Mouse (Mus musculus) midbrain, embryonic 16.5 days (tissue): ENCODE results near the gene Farsa. TPM values are rescaled to one million over a fixed set of nuclear protein-coding genes. Genes with fewer than 3 reads are reported as not detected.

Experiments used
- ATAC-seq: fragments of 200-750 bp; cut with Nextera tagmentation; 2 replicates; pipeline ENCODE4 v1.8.0; 2017; ENCODE audit warnings: moderate TSS enrichment
- H3K27ac ChIP-seq: fragments of 300-500 bp; sonication (generic); 2 replicates; pipeline ENCODE4 v1.5.1; 2014; ENCODE audit warnings: mild to moderate bottlenecking, low read length, mixed read lengths
- H3K27me3 ChIP-seq: fragments of 300-500 bp; sonication (generic); 2 replicates; pipeline ENCODE4 v1.6.1; 2014; ENCODE audit warnings: low read depth, low read length, mixed read lengths; ENCODE audit not compliant: control insufficient read depth, insufficient read depth
- H3K36me3 ChIP-seq: fragments of 300-500 bp; sonication (generic); 2 replicates; pipeline ENCODE4 v1.6.1; 2014; ENCODE audit warnings: mild to moderate bottlenecking, low read length, moderate library complexity, mixed read lengths; ENCODE audit not compliant: control insufficient read depth, insufficient read depth
- H3K4me1 ChIP-seq: fragments of 300-500 bp; sonication (generic); 2 replicates; pipeline ENCODE4 v1.6.1; 2014; ENCODE audit warnings: mild to moderate bottlenecking, low read length, mixed read lengths; ENCODE audit not compliant: control insufficient read depth, insufficient read depth
- H3K4me2 ChIP-seq: fragments of 300-500 bp; sonication (generic); 2 replicates; pipeline ENCODE4 v1.6.1; 2014; ENCODE audit warnings: mild to moderate bottlenecking, low read length, mixed read lengths
- H3K4me3 ChIP-seq: fragments of 300-500 bp; sonication (generic); 2 replicates; pipeline ENCODE4 v1.5.1; 2014; ENCODE audit warnings: low read depth, mild to moderate bottlenecking, low read length, moderate library complexity, mixed read lengths
- H3K9ac ChIP-seq: fragments of 300-500 bp; sonication (generic); 2 replicates; pipeline ENCODE4 v1.6.1; 2014; ENCODE audit warnings: low read depth, low read length, mixed read lengths
- H3K9me3 ChIP-seq: fragments of 300-500 bp; sonication (generic); replicated peaks from 2 replicates; pipeline ENCODE4 v1.6.1; 2014; ENCODE audit warnings: mild to moderate bottlenecking, low read length, mixed read lengths; ENCODE audit not compliant: control insufficient read depth, poor library complexity, severe bottlenecking
- whole genome bisulfite sequencing: fragments of 180-500 bp; shearing (Covaris S2); extraction: QIAGEN DNeasy Blood & Tissue Kit; methylation state at CpG from one replicate; pipeline ENCODE4 v1.1.7; 2014; 5-methylcytosine and 5-hydroxymethylcytosine counted together
- polyA plus RNA-seq: library from polyadenylated mRNA; unstranded; fragments of >200 nt; fragmentation: Nextera tagmentation; extraction: Ambion mirVana; gene quantifications from 2 replicates; pipeline ENCODE4 v1.2.1, GENCODE M21; 2015

Farsa gene
- polyA plus RNA-seq: 108 and 113 TPM in 2 replicates

GRCm38 (mm10) chr8:84856864-84857441 is at the start of gene Farsa:
Farsa (plus strand) TSS chr8:84856989.
- Histone ChIP-seq H3K4me1 (peaks cover 11% of the 10 kb centered on the region), H3K4me3 (peak within 1 kb of the TSS; percentile 72), H3K27ac (peak within 1 kb of the TSS; percentile 82), H3K9me3 (no peaks in the 10 kb centered on the region), H3K9ac (peak within 1 kb of the TSS; percentile 95), H3K27me3 (no peaks in the 10 kb centered on the region), H3K36me3 (peaks cover 10% of the 10 kb centered on the region), H3K4me2 (peak within 1 kb of the TSS; percentile 95)
- WGBS: under 1% methylated on average over 39 of the region's 39 CpGs
- peak; percentile 94 for ATAC-seq

DNA sequence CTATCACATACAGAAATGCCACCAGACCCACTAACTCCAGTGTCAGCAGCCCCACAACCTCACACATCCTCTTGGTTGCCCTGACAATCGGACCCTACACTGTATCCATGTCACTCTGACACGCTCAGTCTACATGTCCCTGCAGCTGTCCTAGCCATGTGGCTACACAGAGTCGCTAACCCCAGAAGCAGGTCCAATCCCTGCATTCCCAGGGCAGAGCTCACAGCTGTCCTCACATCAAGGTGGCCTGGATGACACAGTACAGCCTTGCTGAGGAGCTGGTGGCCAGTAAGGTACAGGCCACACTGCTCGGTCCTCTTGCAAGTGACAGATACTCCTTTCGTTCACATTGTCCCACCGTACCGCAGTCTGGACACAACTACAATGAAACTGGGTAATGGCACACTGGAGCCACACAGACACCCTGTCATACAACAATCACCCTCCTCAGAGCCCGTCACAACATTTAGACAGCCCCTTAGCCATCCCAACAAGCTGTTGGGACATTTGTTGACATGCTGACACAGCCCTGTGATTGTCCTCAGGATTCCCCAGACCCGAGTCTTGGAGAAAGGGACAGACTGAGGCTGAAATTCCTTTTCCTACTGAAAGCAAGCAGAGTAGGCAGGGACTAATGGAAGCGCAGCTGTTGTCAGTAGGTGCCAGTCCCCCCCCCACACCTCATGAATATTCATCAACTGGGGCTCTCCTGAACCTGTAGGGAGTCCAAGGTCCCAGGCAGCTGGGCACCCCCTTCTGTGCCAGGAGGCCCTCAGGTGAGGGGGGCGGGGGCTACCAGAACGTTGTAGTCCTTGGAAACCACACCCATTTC is 47.5 kb upstream of the Farsa start:
- H3K4me1 ChIP-seq: peaks cover 7% of the 10 kb centered on the region
- H3K9me3 ChIP-seq: no peaks in the 10 kb centered on the region
- H3K36me3 ChIP-seq: no peaks in the 10 kb centered on the region
- H3K9ac ChIP-seq: no peak overlapping the region
- no peak overlapping the region for H3K4me2 ChIP-seq
- peaks cover 18% of the 10 kb centered on the region for H3K27me3 ChIP-seq
- ATAC-seq: no peak
- H3K27ac ChIP-seq: no peak overlapping the region
- no peak overlapping the region for H3K4me3 ChIP-seq
- WGBS: 51% methylated on average over 12 of the region's 12 CpGs

- Histone ChIP-seq H3K4me3 (no peak overlapping the region), H3K4me2 (no peak overlapping the region), H3K36me3 (no peaks in the 10 kb centered on the region), H3K27ac (no peak overlapping the region), H3K9ac (no peak overlapping the region), H3K4me1 (peaks cover 9% of the 10 kb centered on the region), H3K27me3 (peaks cover 18% of the 10 kb centered on the region), H3K9me3 (no peaks in the 10 kb centered on the region)
- WGBS: 69% methylated on average over 5 of the region's 5 CpGs
- no peak for ATAC-seq
These were observed 46.9 kb upstream of the Farsa start for GRCm38 (mm10) chr8:84809941-84810280.

- under 1% methylated on average over 30 of the region's 32 CpGs for WGBS
- Histone ChIP-seq H3K4me1 (peaks cover 15% of the 10 kb centered on the region), H3K27ac (peak overlapping the region; percentile 48; the same call in 1 of the 2 replicates), H3K9ac (peak overlapping the region; percentile 10; the same call in 1 of the 2 replicates), H3K36me3 (no peaks in the 10 kb centered on the region), H3K27me3 (peaks cover 11% of the 10 kb centered on the region), H3K4me2 (peak overlapping the region; percentile 56), H3K4me3 (peak overlapping the region; percentile 27), H3K9me3 (no peaks in the 10 kb centered on the region)
- peak; percentile 80 for ATAC-seq
These were observed 45.9 kb upstream of the Farsa start for GRCm38 (mm10) chr8:84810896-84811295.

DNA sequence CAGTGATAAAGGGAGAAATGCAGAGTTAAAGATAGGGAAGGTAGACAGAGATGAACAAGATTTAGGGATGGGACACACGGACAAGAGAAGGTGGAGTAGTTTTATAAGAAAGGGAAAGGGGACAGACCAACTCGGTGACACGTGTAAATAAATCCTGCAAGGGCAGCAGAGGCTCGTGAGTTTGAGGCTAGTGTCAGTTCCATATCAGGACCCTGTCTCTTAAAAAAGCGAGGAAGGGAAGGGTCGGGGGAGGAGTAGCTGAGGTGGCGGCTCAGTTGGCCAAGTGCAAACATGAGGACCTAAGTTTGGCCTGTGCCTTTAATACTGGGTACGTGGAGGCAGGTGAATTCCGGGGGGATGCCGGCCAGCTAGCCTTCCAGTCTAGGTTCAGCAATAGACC is 45.5 kb upstream of the Farsa start:
- ATAC-seq: no peak
- peak overlapping the region; percentile 10; the same call in 1 of the 2 replicates for H3K9ac ChIP-seq
- WGBS: 9% methylated on average over 10 of the region's 10 CpGs
- peaks cover 11% of the 10 kb centered on the region for H3K27me3 ChIP-seq
- peak overlapping the region; percentile 56 for H3K4me2 ChIP-seq
- H3K27ac ChIP-seq: peak overlapping the region; percentile 48
- H3K36me3 ChIP-seq: no peaks in the 10 kb centered on the region
- H3K9me3 ChIP-seq: no peaks in the 10 kb centered on the region
- H3K4me1 ChIP-seq: peaks cover 15% of the 10 kb centered on the region
- peak overlapping the region; percentile 27 for H3K4me3 ChIP-seq

DNA sequence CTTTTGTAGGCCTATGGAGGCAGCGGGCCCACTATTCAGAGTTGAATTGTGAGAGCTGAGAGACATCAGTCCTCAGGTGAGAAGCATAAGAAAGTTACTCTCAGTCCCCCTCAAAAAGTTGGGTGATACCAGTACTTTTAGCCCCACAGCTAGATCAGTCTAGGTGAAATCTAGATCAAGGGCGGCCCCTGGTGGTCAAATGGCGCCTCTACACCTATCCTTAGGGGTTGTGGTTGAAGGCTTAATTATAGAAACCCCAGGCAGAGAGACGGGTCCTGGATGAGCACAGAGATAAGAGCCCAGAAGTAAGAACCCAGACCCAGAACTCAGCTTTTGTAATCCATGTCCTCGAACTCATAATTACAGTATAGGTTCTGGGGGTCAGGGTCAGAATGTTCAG is 43.7 kb upstream of the Farsa start:
- Histone ChIP-seq H3K36me3 (no peaks in the 10 kb centered on the region), H3K4me3 (no peak overlapping the region), H3K27ac (no peak overlapping the region), H3K4me1 (peaks cover 15% of the 10 kb centered on the region), H3K27me3 (peaks cover 8% of the 10 kb centered on the region; the same call in 1 of the 2 replicates), H3K9ac (no peak overlapping the region), H3K4me2 (no peak overlapping the region), H3K9me3 (no peaks in the 10 kb centered on the region)
- WGBS: 2% methylated on average over 5 of the region's 5 CpGs
- ATAC-seq: no peak

GRCm38 (mm10) chr8:84813830-84814229 is 43.0 kb upstream of the Farsa start:
- H3K9me3 ChIP-seq: no peaks in the 10 kb centered on the region
- no peaks in the 10 kb centered on the region for H3K36me3 ChIP-seq
- 96% methylated on average over 3 of the region's 3 CpGs for WGBS
- ATAC-seq: no peak
- peaks cover 4% of the 10 kb centered on the region; the same call in 1 of the 2 replicates for H3K27me3 ChIP-seq
- peaks cover 15% of the 10 kb centered on the region for H3K4me1 ChIP-seq
- H3K9ac ChIP-seq: no peak overlapping the region
- H3K4me3 ChIP-seq: no peak overlapping the region
- H3K27ac ChIP-seq: no peak overlapping the region
- H3K4me2 ChIP-seq: no peak overlapping the region

DNA sequence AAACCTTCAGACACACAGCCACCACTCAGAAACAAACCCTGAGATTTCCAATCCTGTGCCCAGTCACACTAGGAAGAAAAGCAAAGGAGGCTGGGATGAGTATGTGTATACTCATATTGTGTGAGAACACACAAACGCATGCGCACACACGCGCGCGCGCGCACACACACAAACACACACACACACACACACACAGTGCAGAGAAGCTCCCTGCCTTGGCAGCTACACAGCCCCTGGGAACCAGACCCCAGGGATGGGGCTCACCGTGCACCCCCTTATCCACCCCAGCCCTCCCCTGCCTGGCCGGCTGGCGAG is 42.6 kb upstream of the Farsa start:
- Histone ChIP-seq H3K4me2 (no peak overlapping the region), H3K36me3 (no peaks in the 10 kb centered on the region), H3K27me3 (peaks cover 4% of the 10 kb centered on the region; the same call in 1 of the 2 replicates), H3K27ac (no peak overlapping the region), H3K9ac (no peak overlapping the region), H3K4me3 (no peak overlapping the region), H3K9me3 (no peaks in the 10 kb centered on the region), H3K4me1 (peaks cover 15% of the 10 kb centered on the region)
- WGBS: 71% methylated on average over 11 of the region's 11 CpGs
- ATAC-seq: no peak
